Mouse (Mus musculus): ENCODE data around the gene Iqsec1.

Iqsec1 gene

GRCm38 (mm10) chr6:90950936-90951335 is 37.5 kb downstream of the Iqsec1 start:
- no peak for DNase-seq

GRCm38 (mm10) chr6:90948097-90948496 is 40.4 kb downstream of the Iqsec1 start:
- DNase-seq: no peak

- no peak for DNase-seq
Measured at GRCm38 (mm10) chr6:90945560-90946230, 42.8 kb downstream of the Iqsec1 start.

- peak; percentile 8 for DNase-seq
Measured at GRCm38 (mm10) chr6:90941257-90941656, 47.2 kb downstream of the Iqsec1 start.

- no peak for DNase-seq
Measured at GRCm38 (mm10) chr6:90933656-90934055, 54.8 kb downstream of the Iqsec1 start.

GRCm38 (mm10) chr6:90928806-90929205 is 59.7 kb downstream of the Iqsec1 start:
- no peak for DNase-seq

GRCm38 (mm10) chr6:90925472-90925871 is 63.0 kb downstream of the Iqsec1 start:
- no peak for DNase-seq

- DNase-seq: no peak
Measured at GRCm38 (mm10) chr6:90924796-90925195, 63.7 kb downstream of the Iqsec1 start.

- DNase-seq: no peak
Measured at GRCm38 (mm10) chr6:90924379-90924778, 64.1 kb downstream of the Iqsec1 start.

- DNase-seq: no peak
Measured at GRCm38 (mm10) chr6:90921259-90921946, 67.1 kb downstream of the Iqsec1 start.

- DNase-seq: no peak
Measured at GRCm38 (mm10) chr6:90920510-90921220, 67.8 kb downstream of the Iqsec1 start.

- DNase-seq: no peak
Measured at GRCm38 (mm10) chr6:90919636-90920420, 68.7 kb downstream of the Iqsec1 start.

- DNase-seq: no peak
Measured at GRCm38 (mm10) chr6:90915585-90915984, 72.9 kb downstream of the Iqsec1 start.

GRCm38 (mm10) chr6:90913771-90914170 is 74.7 kb downstream of the Iqsec1 start:
- DNase-seq: no peak

- no peak for DNase-seq
Measured at GRCm38 (mm10) chr6:90912768-90913167, 75.7 kb downstream of the Iqsec1 start.

- DNase-seq: no peak
Measured at GRCm38 (mm10) chr6:90904143-90904542, 84.3 kb downstream of the Iqsec1 start.

- no peak for DNase-seq
Measured at GRCm38 (mm10) chr6:90900302-90900701, 88.2 kb downstream of the Iqsec1 start.

- DNase-seq: no peak
Measured at GRCm38 (mm10) chr6:90899266-90899665, 89.2 kb downstream of the Iqsec1 start.

- no peak for DNase-seq
Measured at GRCm38 (mm10) chr6:90898107-90898506, 90.4 kb downstream of the Iqsec1 start.

- no peak for DNase-seq
Measured at GRCm38 (mm10) chr6:90892401-90892800, 96.1 kb downstream of the Iqsec1 start.

- DNase-seq: no peak
Measured at GRCm38 (mm10) chr6:90889356-90890285, 98.9 kb downstream of the Iqsec1 start.
